Mouse (Mus musculus): Measurements from ENCODE around the gene Cenpj. TPM values are rescaled to one million over a fixed set of nuclear protein-coding genes. Genes with fewer than 3 reads are reported as not detected.

Cenpj gene
- polyA plus RNA-seq (2014; fragmentation: Illumina TruSeq; extraction: RNeasy Lipid Tissue Mini Kit (QIAGEN cat#74804); ENCODE audit: low read depth, low replicate concordance), result 21.4 TPM

DNA sequence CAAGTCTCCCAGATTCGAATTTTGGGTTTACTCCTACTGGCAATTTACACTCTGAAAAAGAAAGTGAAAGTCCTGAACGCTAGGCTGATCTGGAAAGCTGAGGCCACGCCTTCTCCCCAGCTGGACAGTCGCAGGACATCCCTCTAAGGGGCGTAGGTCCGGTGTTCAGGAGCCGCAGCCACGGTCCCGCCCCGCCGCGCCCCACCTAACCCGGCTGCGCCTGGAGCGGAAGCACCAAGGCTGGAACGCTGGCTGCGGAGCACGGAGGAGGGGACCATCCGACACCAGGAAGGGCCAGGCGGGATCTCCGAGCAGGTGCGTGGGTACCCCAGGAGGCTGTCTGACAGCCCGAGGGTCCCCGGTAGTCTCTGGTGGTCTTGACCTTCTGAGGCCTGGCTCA lies at the start of gene Cenpj, which contains the start of gene Parp4:
Gene Cenpj, minus strand, starts transcription at position 10 of the 400 bp plus-strand sequence.
Gene Parp4, plus strand, starts transcription at position 204 of the 400 bp plus-strand sequence.

Other genes with a start within 250 kb of the Cenpj start
- 129 TPM for gene Atp12a, start 210.4 kb downstream of the Cenpj start, polyA plus RNA-seq (2014; fragmentation: Illumina TruSeq; extraction: RNeasy Lipid Tissue Mini Kit (QIAGEN cat#74804); ENCODE audit: low read depth, low replicate concordance)
- gene Rnf17, start 172.8 kb downstream of the Cenpj start, polyA plus RNA-seq (2014; fragmentation: Illumina TruSeq; extraction: RNeasy Lipid Tissue Mini Kit (QIAGEN cat#74804); ENCODE audit: low read depth, low replicate concordance), result 0.69 TPM
- 71.4 TPM for gene Parp4, start 194 bp upstream of the Cenpj start, polyA plus RNA-seq (2014; fragmentation: Illumina TruSeq; extraction: RNeasy Lipid Tissue Mini Kit (QIAGEN cat#74804); ENCODE audit: low read depth, low replicate concordance)
- gene Mphosph8, start 92.8 kb upstream of the Cenpj start, polyA plus RNA-seq (2014; fragmentation: Illumina TruSeq; extraction: RNeasy Lipid Tissue Mini Kit (QIAGEN cat#74804); ENCODE audit: low read depth, low replicate concordance), result 64.5 TPM
- 41.6 TPM for gene Pspc1, start 202.9 kb upstream of the Cenpj start, polyA plus RNA-seq (2014; fragmentation: Illumina TruSeq; extraction: RNeasy Lipid Tissue Mini Kit (QIAGEN cat#74804); ENCODE audit: low read depth, low replicate concordance)
- 227 TPM for gene Zmym5, start 236.3 kb upstream of the Cenpj start, polyA plus RNA-seq (2014; fragmentation: Illumina TruSeq; extraction: RNeasy Lipid Tissue Mini Kit (QIAGEN cat#74804); ENCODE audit: low read depth, low replicate concordance)